Mouse (Mus musculus): ENCODE measurements at regions not wholly inside any gene's neighbourhood (a gene's known extent, or its start where the extent isn't known, plus 50 kb on each side); places are given as distances from the start of the nearest gene placed in this dataset.

GRCm38 (mm10) chr17:16157711-16158110 lies 326.9 kb upstream of the Rgmb start:
- Histone ChIP-seq H3K79me2 (replicated peaks; ENCODE audit: control insufficient read depth, extremely low read depth, insufficient read depth, poor library complexity, severe bottlenecking) (no peaks in the 10 kb centered on the region), H3K27me3 (replicated peaks) (no peaks in the 10 kb centered on the region), H3K27ac (ENCODE audit: insufficient read depth, low read depth) (no peak overlapping the region), H3K9me3 (replicated peaks; ENCODE audit: low read length) (no peaks in the 10 kb centered on the region), H3K4me1 (ENCODE audit: control insufficient read depth in 1 of 2, insufficient read depth in 2 of 2) (no peaks in the 10 kb centered on the region), H3K4me3 (replicated peaks in 1 of 3; ENCODE audit: low read depth in 2 of 3, low read length in 2 of 3, poor library complexity in 1 of 3) (no peak overlapping the region), H3K9ac (ENCODE audit: insufficient read depth, low read depth) (no peak overlapping the region), H3K36me3 (replicated peaks in 1 of 2; ENCODE audit: control insufficient read depth in 1 of 2, insufficient read depth in 1 of 2, low read length in 1 of 2) (no peaks in the 10 kb centered on the region), H3K4me2 (ENCODE audit: insufficient read depth, low read depth, poor library complexity, severe bottlenecking) (no peak overlapping the region)
- in situ Hi-C loops (cut with MboI; ENCODE audit: low pct_ligation_motif_present, low pct_unique_long_range_greater_than_20kb, low sequenced_read_pairs): no loop called here
- DNase-seq (ENCODE audit: extremely low read depth): no peak
- dilution Hi-C loops (cut with MboI; ENCODE audit: extremely low pct_ligation_motif_present, extremely low pct_unique_long_range_greater_than_20kb, low sequenced_read_pairs): no loop called here
- no peak for TF ChIP-seq USF1 (IDR thresholded peaks at IDR 0.05; ENCODE audit: low read depth, low read length)
- no peak for TF ChIP-seq GABPA (IDR thresholded peaks at IDR 0.05; ENCODE audit: insufficient replicate concordance, low read depth, low read length)

GRCm38 (mm10) chr17:16157135-16157534 lies 326.3 kb upstream of the Rgmb start:
- H3K27ac ChIP-seq (ENCODE audit: insufficient read depth, low read depth): no peak overlapping the region
- H3K4me2 ChIP-seq (ENCODE audit: insufficient read depth, low read depth, poor library complexity, severe bottlenecking): no peak overlapping the region; the same call in 1 of the 2 replicates
- no peaks in the 10 kb centered on the region for H3K79me2 ChIP-seq (replicated peaks; ENCODE audit: control insufficient read depth, extremely low read depth, insufficient read depth, poor library complexity, severe bottlenecking)
- in situ Hi-C loops (cut with MboI; ENCODE audit: low pct_ligation_motif_present, low pct_unique_long_range_greater_than_20kb, low sequenced_read_pairs): no loop called here
- no peaks in the 10 kb centered on the region for H3K9me3 ChIP-seq (replicated peaks; ENCODE audit: low read length)
- H3K4me3 ChIP-seq (replicated peaks in 1 of 3; ENCODE audit: low read depth in 2 of 3, low read length in 2 of 3, poor library complexity in 1 of 3): no peak overlapping the region
- no peak for TF ChIP-seq IRF4 (IDR thresholded peaks at IDR 0.05; ENCODE audit: low read depth, low read length)
- TF ChIP-seq JUN (IDR thresholded peaks at IDR 0.05; ENCODE audit: insufficient read depth, low read depth, low read length): no peak
- TF ChIP-seq SMC3 (IDR thresholded peaks at IDR 0.05; ENCODE audit: low read depth, low read length): no peak
- TF ChIP-seq MAX (IDR thresholded peaks at IDR 0.05; ENCODE audit: low read length): no peak
- no peak for TF ChIP-seq UBTF (IDR thresholded peaks at IDR 0.05; ENCODE audit: low read depth, low read length)
- no peak for TF ChIP-seq ZKSCAN1 (IDR thresholded peaks at IDR 0.05; ENCODE audit: borderline replicate concordance, low read depth, low read length)
- no peak for TF ChIP-seq USF1 (IDR thresholded peaks at IDR 0.05; ENCODE audit: low read depth, low read length)
- no peak for TF ChIP-seq SIN3A (IDR thresholded peaks at IDR 0.05; ENCODE audit: low read length)
- H3K36me3 ChIP-seq (replicated peaks in 1 of 2; ENCODE audit: control insufficient read depth in 1 of 2, insufficient read depth in 1 of 2, low read length in 1 of 2): no peaks in the 10 kb centered on the region
- H3K9ac ChIP-seq (ENCODE audit: insufficient read depth, low read depth): no peak overlapping the region
- H3K27me3 ChIP-seq (replicated peaks): no peaks in the 10 kb centered on the region
- DNase-seq (ENCODE audit: extremely low read depth): no peak
- dilution Hi-C loops (cut with MboI; ENCODE audit: extremely low pct_ligation_motif_present, extremely low pct_unique_long_range_greater_than_20kb, low sequenced_read_pairs): no loop called here
- no peaks in the 10 kb centered on the region for H3K4me1 ChIP-seq (ENCODE audit: control insufficient read depth in 1 of 2, insufficient read depth in 2 of 2)

GRCm38 (mm10) chr17:16156596-16156995 lies 325.8 kb upstream of the Rgmb start:
- DNase-seq (ENCODE audit: extremely low read depth): no peak
- no peaks in the 10 kb centered on the region for H3K27me3 ChIP-seq (replicated peaks)
- H3K36me3 ChIP-seq (replicated peaks in 1 of 2; ENCODE audit: control insufficient read depth in 1 of 2, insufficient read depth in 1 of 2, low read length in 1 of 2): no peaks in the 10 kb centered on the region
- H3K9ac ChIP-seq (ENCODE audit: insufficient read depth, low read depth): no peak overlapping the region
- no peaks in the 10 kb centered on the region for H3K4me1 ChIP-seq (ENCODE audit: control insufficient read depth in 1 of 2, insufficient read depth in 2 of 2)
- H3K79me2 ChIP-seq (replicated peaks; ENCODE audit: control insufficient read depth, extremely low read depth, insufficient read depth, poor library complexity, severe bottlenecking): no peaks in the 10 kb centered on the region
- in situ Hi-C loops (cut with MboI; ENCODE audit: low pct_ligation_motif_present, low pct_unique_long_range_greater_than_20kb, low sequenced_read_pairs): no loop called here
- H3K9me3 ChIP-seq (replicated peaks; ENCODE audit: low read length): no peaks in the 10 kb centered on the region
- H3K4me3 ChIP-seq (replicated peaks in 1 of 3; ENCODE audit: low read depth in 2 of 3, low read length in 2 of 3, poor library complexity in 1 of 3): no peak overlapping the region
- H3K27ac ChIP-seq (ENCODE audit: insufficient read depth, low read depth): no peak overlapping the region
- H3K4me2 ChIP-seq (ENCODE audit: insufficient read depth, low read depth, poor library complexity, severe bottlenecking): no peak overlapping the region
- TF ChIP-seq RCOR1 (conservative IDR thresholded peaks at IDR 0.05; ENCODE audit: low read depth, low read length) (no peak), JUND (conservative IDR thresholded peaks at IDR 0.05; ENCODE audit: low read depth, low read length) (no peak), JUN (IDR thresholded peaks at IDR 0.05; ENCODE audit: insufficient read depth, low read depth, low read length) (no peak), ZMIZ1 (IDR thresholded peaks at IDR 0.05; ENCODE audit: low read depth, low read length) (no peak)
- dilution Hi-C loops (cut with MboI; ENCODE audit: extremely low pct_ligation_motif_present, extremely low pct_unique_long_range_greater_than_20kb, low sequenced_read_pairs): no loop called here
